Mouse (Mus musculus): ENCODE results near the gene Astn2. TPM values are rescaled to one million over a fixed set of nuclear protein-coding genes. Genes with fewer than 3 reads are reported as not detected.

Gene Astn2
- total RNA-seq, 2 experiments from 2014 or later, result 22.1 to 26.8 TPM

DNA sequence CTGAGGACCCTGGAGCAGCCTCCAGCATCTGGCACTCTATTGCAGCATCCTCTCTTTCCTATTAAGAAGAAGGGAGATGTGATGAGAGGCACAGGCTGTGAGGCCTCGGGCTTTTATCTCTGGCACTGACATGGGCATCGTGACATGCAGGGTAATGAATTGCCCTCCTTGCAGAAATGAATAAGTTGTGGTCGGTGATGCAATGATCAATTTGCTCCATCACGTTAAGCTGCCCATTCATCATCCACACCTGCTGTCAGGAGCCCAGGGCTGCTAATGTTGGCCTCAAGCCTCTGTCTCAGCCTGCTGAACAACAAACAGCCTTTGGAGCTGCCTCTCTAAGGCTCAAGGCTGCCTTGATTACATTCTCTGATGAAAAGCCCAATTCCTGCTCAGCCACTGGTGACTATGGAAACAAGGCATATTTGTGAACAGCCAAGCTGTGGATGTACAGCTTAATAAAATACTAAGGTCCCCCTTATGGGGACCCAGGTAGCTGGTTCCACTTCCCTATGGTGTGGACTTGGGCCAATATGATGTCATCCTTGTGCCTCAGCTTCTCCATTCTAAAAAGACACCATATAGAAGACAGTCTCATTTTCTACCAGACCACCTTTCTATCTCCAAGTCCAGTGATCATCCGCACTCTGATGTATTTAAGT, 515.9 kb downstream of the Astn2 start:
- peak in 1 of 2 experiments; percentile 48 for DNase-seq (ENCODE audit: low spot score in 2 of 2)

- no peak for DNase-seq (ENCODE audit: low spot score in 2 of 2)
These were observed 517.5 kb downstream of the Astn2 start for GRCm38 (mm10) chr4:65886862-65887261.

GRCm38 (mm10) chr4:65885921-65886320, 518.5 kb downstream of the Astn2 start:
- DNase-seq (ENCODE audit: low spot score in 2 of 2), result no peak

- DNase-seq (ENCODE audit: low spot score in 2 of 2), result no peak
These were observed 530.1 kb downstream of the Astn2 start for GRCm38 (mm10) chr4:65874236-65874781.

DNA sequence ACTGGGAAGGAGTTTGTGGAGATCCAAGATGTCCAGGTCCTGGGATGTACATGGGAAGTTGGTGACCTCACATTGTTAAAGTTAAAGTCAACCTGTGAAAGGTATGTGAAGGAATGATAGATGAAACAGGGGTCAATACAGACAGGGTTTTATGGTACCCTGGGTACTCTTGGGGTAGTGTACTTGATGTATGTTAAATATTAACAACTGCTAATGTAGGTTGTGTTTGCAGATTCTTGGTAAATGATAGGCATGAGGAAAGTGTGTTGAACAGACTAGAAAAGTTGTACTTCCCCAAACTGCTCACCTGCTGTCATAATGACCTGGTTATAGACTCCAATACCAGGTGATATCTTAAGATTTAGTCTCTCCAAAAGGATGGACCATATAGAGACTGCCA, 539.9 kb downstream of the Astn2 start:
- DNase-seq (ENCODE audit: low spot score in 2 of 2), result no peak

- DNase-seq (ENCODE audit: low spot score in 2 of 2), result no peak
These were observed 561.2 kb downstream of the Astn2 start for GRCm38 (mm10) chr4:65843191-65843590.

DNA sequence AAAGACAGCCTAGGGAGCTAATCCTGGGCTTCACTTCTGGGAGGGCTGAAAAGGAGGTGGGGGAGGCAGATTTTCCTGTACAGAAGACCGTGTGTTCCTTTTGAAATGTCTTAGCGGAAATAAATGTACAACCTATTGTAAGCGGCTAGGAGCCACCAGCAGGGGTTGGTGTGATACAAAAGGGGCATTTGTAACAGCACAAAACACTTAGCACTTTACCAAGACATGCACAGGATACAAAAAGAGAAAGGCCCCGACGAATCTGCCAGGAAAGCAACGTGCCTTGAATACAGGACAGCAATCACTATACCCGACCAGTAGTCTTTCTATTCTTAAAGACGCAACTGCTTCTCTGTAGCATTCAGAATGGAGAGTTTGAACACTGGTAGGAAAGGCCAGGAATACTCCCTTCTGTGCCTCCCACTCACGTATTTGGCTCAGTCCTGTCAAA, 564.8 kb downstream of the Astn2 start:
- peak; percentile 32 to 74 for DNase-seq (ENCODE audit: low spot score in 2 of 2)

- no peak for DNase-seq (ENCODE audit: low spot score in 2 of 2)
These were observed 565.6 kb downstream of the Astn2 start for GRCm38 (mm10) chr4:65838781-65839180.

GRCm38 (mm10) chr4:65832971-65833370, 571.4 kb downstream of the Astn2 start:
- no peak for DNase-seq (ENCODE audit: low spot score in 2 of 2)

DNA sequence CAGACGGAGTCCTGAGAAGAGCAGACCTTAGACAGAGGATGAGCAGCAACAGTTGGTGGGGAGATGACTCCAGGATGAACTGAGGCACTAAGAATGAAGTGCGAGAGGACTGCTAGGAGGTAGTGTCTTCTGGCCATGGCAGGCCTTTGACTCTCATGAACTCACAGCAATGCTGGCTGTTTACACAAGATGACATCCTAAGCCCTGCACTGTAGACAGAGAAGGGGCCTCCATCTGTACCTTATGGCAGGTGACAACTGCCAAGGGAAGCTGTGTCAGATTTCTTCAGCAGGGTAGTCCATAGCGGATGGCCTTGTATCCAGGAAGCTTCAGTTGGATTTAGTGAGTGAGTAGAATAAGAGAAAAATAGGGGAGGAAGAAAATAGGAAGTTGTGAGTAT, 572.5 kb downstream of the Astn2 start:
- no peak for DNase-seq (ENCODE audit: low spot score in 2 of 2)

DNA sequence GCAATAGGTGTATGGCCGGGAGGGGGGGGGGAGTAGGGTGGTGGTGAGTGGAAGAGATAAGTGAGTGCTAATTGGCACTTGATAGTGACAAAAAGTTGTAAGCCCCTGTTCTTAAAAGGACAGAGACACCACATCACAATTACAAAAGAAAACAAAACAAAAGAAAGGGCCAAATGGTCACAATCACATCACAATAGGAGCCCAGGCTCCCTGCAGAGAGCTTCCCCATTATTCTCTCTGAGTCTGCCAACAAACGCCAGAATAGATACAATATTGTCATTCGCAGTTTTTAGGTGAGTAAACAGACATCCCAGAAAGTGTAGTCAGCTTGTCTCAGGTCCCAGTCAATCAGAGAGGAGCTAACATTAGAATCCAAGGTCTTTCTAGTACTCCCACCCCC, 573.9 kb downstream of the Astn2 start:
- DNase-seq (ENCODE audit: low spot score in 2 of 2), result no peak

DNA sequence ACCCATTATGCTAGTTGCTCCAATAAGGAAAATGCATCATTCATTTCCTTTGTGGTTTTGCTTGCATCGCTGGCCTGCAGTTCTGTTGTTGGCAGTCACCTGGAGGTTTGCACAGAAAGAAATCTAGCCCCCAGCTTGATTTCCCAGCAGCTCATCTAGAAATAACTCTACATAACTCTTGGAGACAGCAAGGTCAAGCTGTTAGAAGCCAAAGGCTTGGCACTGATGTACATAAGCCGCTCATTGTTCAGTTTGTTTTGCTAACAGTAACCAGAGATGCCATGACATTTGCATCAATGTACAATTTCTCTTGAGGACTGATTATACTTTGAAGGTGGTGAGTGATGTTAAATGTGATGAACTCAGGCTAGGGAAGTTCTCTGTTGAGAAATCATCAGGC, 583.3 kb downstream of the Astn2 start:
- DNase-seq (ENCODE audit: low spot score in 2 of 2), result no peak

DNA sequence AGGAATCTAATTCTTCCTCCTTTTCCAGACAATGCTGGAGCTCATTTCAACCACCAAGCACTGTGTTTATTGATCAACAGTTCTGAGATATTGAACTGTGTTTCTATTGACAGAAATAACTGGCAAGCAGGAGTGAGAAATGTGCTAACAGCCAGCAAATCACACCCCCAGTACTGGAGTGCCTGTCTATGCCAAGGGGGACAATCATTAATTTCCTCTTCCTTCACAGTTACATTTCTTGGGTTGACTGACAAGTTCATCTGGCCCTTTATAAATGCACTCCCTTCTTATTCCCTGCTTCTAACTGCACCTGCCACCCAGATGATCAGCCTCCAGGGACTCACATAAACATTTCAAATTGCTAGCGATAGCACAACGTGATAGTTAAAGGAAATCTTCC, 584.2 kb downstream of the Astn2 start:
- no peak for DNase-seq (ENCODE audit: low spot score in 2 of 2)

DNA sequence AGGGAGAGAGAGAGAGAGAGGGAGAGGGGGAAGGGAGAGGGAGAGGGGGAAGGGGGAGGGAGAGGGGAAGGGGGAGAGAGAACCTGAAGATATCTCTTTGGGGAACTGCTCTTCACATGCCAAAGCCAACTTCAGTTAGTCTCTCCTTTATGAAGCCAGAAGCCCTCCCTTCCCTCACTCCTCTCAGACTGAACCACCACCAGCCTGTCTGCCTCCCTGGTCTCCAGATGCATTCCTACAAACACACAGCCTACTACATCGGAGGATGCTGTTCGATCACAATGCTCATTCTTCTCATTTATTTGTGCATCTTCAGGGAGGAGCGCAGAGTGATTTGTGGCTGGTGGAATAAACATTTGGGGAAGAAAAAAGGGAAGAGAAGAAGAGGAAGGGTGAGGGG, 584.6 kb downstream of the Astn2 start:
- no peak for DNase-seq (ENCODE audit: low spot score in 2 of 2)

GRCm38 (mm10) chr4:65814176-65814535, 590.3 kb downstream of the Astn2 start:
- no peak for DNase-seq (ENCODE audit: low spot score in 2 of 2)

DNA sequence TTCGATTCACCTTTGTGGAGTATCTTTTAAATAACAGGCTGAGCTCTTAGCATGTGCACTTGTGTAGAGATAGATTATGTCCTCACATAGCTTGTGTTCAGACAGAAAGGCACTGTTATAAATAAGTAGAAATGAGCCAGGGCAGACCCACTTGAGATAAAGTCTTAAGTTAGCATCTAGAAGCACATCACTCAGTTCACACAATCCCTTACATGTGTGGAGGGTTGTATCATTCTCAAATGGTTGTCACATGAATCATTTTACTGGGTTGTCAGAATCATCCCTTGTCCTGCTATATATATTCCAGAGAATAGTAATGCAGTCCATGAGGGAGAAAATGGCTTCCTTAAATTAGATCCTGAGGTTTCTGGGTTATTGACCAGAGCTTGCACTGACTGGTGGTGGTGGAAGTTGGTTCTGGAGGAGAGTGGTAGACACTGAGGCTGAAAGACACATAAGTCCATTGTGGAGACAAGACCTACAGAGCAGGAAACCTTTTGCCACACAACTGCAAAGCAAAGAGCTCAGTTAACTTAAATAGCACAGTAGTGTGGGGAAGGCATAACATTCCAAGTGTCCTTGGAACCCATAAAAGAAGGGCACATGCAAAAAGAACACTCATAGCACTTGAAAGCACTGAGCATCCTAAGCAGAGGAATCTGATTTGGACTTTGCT, 590.8 kb downstream of the Astn2 start:
- DNase-seq (ENCODE audit: low spot score in 2 of 2), result no peak

- no peak for DNase-seq (ENCODE audit: low spot score in 2 of 2)
These were observed 597.1 kb downstream of the Astn2 start for GRCm38 (mm10) chr4:65807341-65807740.

DNA sequence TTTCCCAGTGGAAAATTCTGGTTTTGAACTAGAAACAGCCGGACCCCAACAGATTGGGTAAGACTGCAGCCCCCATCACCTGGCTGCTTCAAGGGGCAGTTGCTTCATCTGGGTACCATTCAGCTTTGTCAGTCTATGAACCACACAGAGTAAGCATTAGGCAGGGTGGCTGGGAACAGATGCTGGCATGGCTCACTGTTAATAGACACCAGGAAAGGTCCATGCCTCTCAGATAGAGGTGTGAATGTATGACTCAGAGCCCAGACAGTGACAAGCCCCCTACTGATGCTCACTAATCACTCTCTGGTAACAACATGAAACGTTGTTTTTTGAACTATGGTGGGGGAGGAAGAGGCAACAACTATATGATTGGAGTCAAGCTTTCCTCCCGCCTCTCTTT, 603.2 kb downstream of the Astn2 start:
- peak in 1 of 2 experiments; percentile 25 for DNase-seq (ENCODE audit: low spot score in 2 of 2)

- no peak for DNase-seq (ENCODE audit: low spot score in 2 of 2)
These were observed 613.4 kb downstream of the Astn2 start for GRCm38 (mm10) chr4:65791051-65791450.

GRCm38 (mm10) chr4:65773368-65774010, 630.9 kb downstream of the Astn2 start:
- no peak for DNase-seq (ENCODE audit: low spot score in 2 of 2)

DNA sequence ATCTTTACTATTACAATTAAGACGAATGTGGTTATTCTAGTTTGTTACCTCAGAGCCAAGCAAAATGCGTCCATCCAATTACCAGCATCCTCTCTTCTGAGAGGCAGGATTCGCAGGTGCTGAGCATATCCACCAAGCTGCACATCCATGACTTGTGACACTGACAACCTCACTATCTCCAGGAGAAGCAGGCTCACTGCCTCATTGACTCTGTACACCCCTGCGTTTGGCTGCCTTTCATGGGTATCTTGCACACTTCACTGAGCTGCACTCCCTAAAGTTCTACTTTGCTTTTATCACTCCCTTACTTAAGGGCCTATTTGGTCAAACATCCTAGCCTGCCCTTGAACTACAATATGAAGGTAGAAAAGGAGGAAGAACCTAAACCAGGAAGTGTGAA, 633.5 kb downstream of the Astn2 start:
- DNase-seq (ENCODE audit: low spot score in 2 of 2), result no peak

DNA sequence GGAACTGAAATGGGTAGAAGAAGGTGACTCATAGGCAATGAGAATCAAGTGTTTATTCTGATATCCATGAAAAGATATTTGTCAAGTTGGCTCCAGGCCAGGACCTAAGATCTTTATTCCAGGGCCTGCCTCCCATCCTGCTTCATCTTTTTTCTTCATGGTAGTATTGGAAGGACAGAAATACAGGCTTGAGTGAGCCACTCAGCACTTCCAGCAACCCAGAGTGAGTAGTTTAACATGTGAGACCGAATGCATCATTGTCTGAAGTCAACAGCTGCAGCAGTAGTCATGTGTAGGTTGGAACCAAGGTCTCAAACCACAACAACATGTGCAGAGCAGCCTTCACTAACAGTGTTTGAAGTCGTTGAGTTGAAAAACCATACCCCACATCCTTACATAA, 636.5 kb downstream of the Astn2 start:
- no peak for DNase-seq (ENCODE audit: low spot score in 2 of 2)

All from layer of hippocampus, postnatal 14 days (tissue).